Mouse (Mus musculus): ENCODE results near the gene Spem1. TPM values are rescaled to one million over a fixed set of nuclear protein-coding genes. Genes with fewer than 3 reads are reported as not detected.

The Spem1 gene
- polyA plus RNA-seq, 1 experiment from 2014 or later, result not detected

GRCm38 (mm10) chr11:69776488-69776887 is 45.5 kb downstream of the Spem1 start:
- Histone ChIP-seq H3K27me3 (no peaks in the 10 kb centered on the region), H3K9me3 (no peaks in the 10 kb centered on the region), H3K4me2 (no peak overlapping the region), H3K36me3 (peaks cover 3% of the 10 kb centered on the region; the same call in 1 of the 2 replicates), H3K4me3 (no peak overlapping the region), H3K9ac (no peak overlapping the region), H3K4me1 (peaks cover 19% of the 10 kb centered on the region), H3K27ac (no peak overlapping the region)
- ATAC-seq (ENCODE audit: borderline replicate concordance, extremely low read depth, low FRiP score, low TSS enrichment), result no peak
- WGBS, result 80% methylated on average over 20 of the region's 20 CpGs

- Histone ChIP-seq H3K9me3 (no peaks in the 10 kb centered on the region), H3K9ac (no peak overlapping the region), H3K4me3 (no peak overlapping the region), H3K4me1 (peaks cover 19% of the 10 kb centered on the region), H3K36me3 (peaks cover 3% of the 10 kb centered on the region; the same call in 1 of the 2 replicates), H3K27me3 (no peaks in the 10 kb centered on the region), H3K27ac (no peak overlapping the region), H3K4me2 (no peak overlapping the region)
- 58% methylated on average over 10 of the region's 10 CpGs for WGBS
- ATAC-seq (ENCODE audit: borderline replicate concordance, extremely low read depth, low FRiP score, low TSS enrichment), result no peak
These were observed 46.3 kb downstream of the Spem1 start for GRCm38 (mm10) chr11:69775716-69776115.

- H3K4me2 ChIP-seq, result no peak overlapping the region
- 59% methylated on average over 5 of the region's 5 CpGs for WGBS
- no peak overlapping the region for H3K27ac ChIP-seq
- no peaks in the 10 kb centered on the region for H3K9me3 ChIP-seq
- peaks cover 19% of the 10 kb centered on the region for H3K4me1 ChIP-seq
- H3K36me3 ChIP-seq, result peaks cover 3% of the 10 kb centered on the region; the same call in 1 of the 2 replicates
- H3K9ac ChIP-seq, result no peak overlapping the region
- no peak overlapping the region for H3K4me3 ChIP-seq
- no peaks in the 10 kb centered on the region for H3K27me3 ChIP-seq
- ATAC-seq (ENCODE audit: borderline replicate concordance, extremely low read depth, low FRiP score, low TSS enrichment), result no peak
These were observed 47.0 kb downstream of the Spem1 start for GRCm38 (mm10) chr11:69774961-69775360.

Other genes with a start within 250 kb of the Spem1 start
- 28.3 and 28.4 TPM in 2 replicates for gene Wrap53, start 241.9 kb downstream of the Spem1 start, polyA plus RNA-seq (2015; fragmentation: Nextera tagmentation; extraction: Ambion mirVana)
- 168 and 170 TPM in 2 replicates for gene Trp53, start 241.8 kb downstream of the Spem1 start, polyA plus RNA-seq (2015; fragmentation: Nextera tagmentation; extraction: Ambion mirVana)
- 8.4 and 10.1 TPM in 2 replicates for gene Atp1b2, start 216.2 kb downstream of the Spem1 start, polyA plus RNA-seq (2015; fragmentation: Nextera tagmentation; extraction: Ambion mirVana)
- not detected in 2 replicates for gene Shbg, start 204.3 kb downstream of the Spem1 start, polyA plus RNA-seq (2015; fragmentation: Nextera tagmentation; extraction: Ambion mirVana)
- 17.8 and 18.6 TPM in 2 replicates for gene Sat2, start 200.2 kb downstream of the Spem1 start, polyA plus RNA-seq (2015; fragmentation: Nextera tagmentation; extraction: Ambion mirVana)
- 26.7 and 27.8 TPM in 2 replicates for gene Fxr2, start 189.2 kb downstream of the Spem1 start, polyA plus RNA-seq (2015; fragmentation: Nextera tagmentation; extraction: Ambion mirVana)
- gene Sox15, start 166.9 kb downstream of the Spem1 start, polyA plus RNA-seq (2015; fragmentation: Nextera tagmentation; extraction: Ambion mirVana), result 0.24 and 0.25 TPM in 2 replicates
- gene Mpdu1, start 159.5 kb downstream of the Spem1 start, polyA plus RNA-seq (2015; fragmentation: Nextera tagmentation; extraction: Ambion mirVana), result 66.2 and 66.7 TPM in 2 replicates
- gene Cd68, start 156.0 kb downstream of the Spem1 start, polyA plus RNA-seq (2015; fragmentation: Nextera tagmentation; extraction: Ambion mirVana), result 11.5 and 11.8 TPM in 2 replicates
- gene Eif4a1, start 149.8 kb downstream of the Spem1 start, polyA plus RNA-seq (2015; fragmentation: Nextera tagmentation; extraction: Ambion mirVana), result 595 and 603 TPM in 2 replicates
- 72.5 and 81.1 TPM in 2 replicates for gene Senp3, start 140.1 kb downstream of the Spem1 start, polyA plus RNA-seq (2015; fragmentation: Nextera tagmentation; extraction: Ambion mirVana)
- gene Tnfsf13, start 136.4 kb downstream of the Spem1 start, polyA plus RNA-seq (2015; fragmentation: Nextera tagmentation; extraction: Ambion mirVana), result 1.0 and 1.1 TPM in 2 replicates
- gene Tnfsf12, start 126.3 kb downstream of the Spem1 start, polyA plus RNA-seq (2015; fragmentation: Nextera tagmentation; extraction: Ambion mirVana), result 8.3 and 8.9 TPM in 2 replicates
- 4.3 and 5.9 TPM in 2 replicates for gene Tnfsfm13, start 126.1 kb downstream of the Spem1 start, polyA plus RNA-seq (2015; fragmentation: Nextera tagmentation; extraction: Ambion mirVana)
- gene Polr2a, start 63.5 kb downstream of the Spem1 start, polyA plus RNA-seq (2015; fragmentation: Nextera tagmentation; extraction: Ambion mirVana), result 26.7 and 31.6 TPM in 2 replicates
- 0.19 and 0.26 TPM in 2 replicates for gene Slc35g3, start 60.2 kb downstream of the Spem1 start, polyA plus RNA-seq (2015; fragmentation: Nextera tagmentation; extraction: Ambion mirVana)
- gene Zbtb4, start 56.3 kb downstream of the Spem1 start, polyA plus RNA-seq (2015; fragmentation: Nextera tagmentation; extraction: Ambion mirVana), result 2.6 and 3.0 TPM in 2 replicates
- gene Chrnb1, start 26.2 kb downstream of the Spem1 start, polyA plus RNA-seq (2015; fragmentation: Nextera tagmentation; extraction: Ambion mirVana), result 15.7 and 15.8 TPM in 2 replicates
- 1.2 and 1.3 TPM in 2 replicates for gene Fgf11, start 20.3 kb downstream of the Spem1 start, polyA plus RNA-seq (2015; fragmentation: Nextera tagmentation; extraction: Ambion mirVana)
- gene Tmem102, start 16.6 kb downstream of the Spem1 start, polyA plus RNA-seq (2015; fragmentation: Nextera tagmentation; extraction: Ambion mirVana), result 6.3 and 7.3 TPM in 2 replicates
- gene Gm39566, start 6.9 kb downstream of the Spem1 start, polyA plus RNA-seq (2015; fragmentation: Nextera tagmentation; extraction: Ambion mirVana), result not detected in 2 replicates
- gene Spem2, start 3.7 kb downstream of the Spem1 start, polyA plus RNA-seq (2015; fragmentation: Nextera tagmentation; extraction: Ambion mirVana), result not detected in 2 replicates
- 5.5 and 6.5 TPM in 2 replicates for gene Nlgn2, start 15.6 kb upstream of the Spem1 start, polyA plus RNA-seq (2015; fragmentation: Nextera tagmentation; extraction: Ambion mirVana)
- 434 and 473 TPM in 2 replicates for gene Tmem256, start 16.3 kb upstream of the Spem1 start, polyA plus RNA-seq (2015; fragmentation: Nextera tagmentation; extraction: Ambion mirVana)
- gene Plscr3, start 24.2 kb upstream of the Spem1 start, polyA plus RNA-seq (2015; fragmentation: Nextera tagmentation; extraction: Ambion mirVana), result 110 and 119 TPM in 2 replicates
- 9.2 and 9.6 TPM in 2 replicates for gene Tnk1, start 36.5 kb upstream of the Spem1 start, polyA plus RNA-seq (2015; fragmentation: Nextera tagmentation; extraction: Ambion mirVana)
- not detected in 2 replicates for gene Tmem95, start 55.8 kb upstream of the Spem1 start, polyA plus RNA-seq (2015; fragmentation: Nextera tagmentation; extraction: Ambion mirVana)
- gene Kctd11, start 59.2 kb upstream of the Spem1 start, polyA plus RNA-seq (2015; fragmentation: Nextera tagmentation; extraction: Ambion mirVana), result 8.1 and 8.6 TPM in 2 replicates
- gene Acap1, start 73.4 kb upstream of the Spem1 start, polyA plus RNA-seq (2015; fragmentation: Nextera tagmentation; extraction: Ambion mirVana), result 1.4 and 5.0 TPM in 2 replicates
- gene 2810408A11Rik, start 78.8 kb upstream of the Spem1 start, polyA plus RNA-seq (2015; fragmentation: Nextera tagmentation; extraction: Ambion mirVana), result 11.9 and 13.0 TPM in 2 replicates
- gene Neurl4, start 78.9 kb upstream of the Spem1 start, polyA plus RNA-seq (2015; fragmentation: Nextera tagmentation; extraction: Ambion mirVana), result 7.1 and 8.0 TPM in 2 replicates
- gene Gps2, start 91.7 kb upstream of the Spem1 start, polyA plus RNA-seq (2015; fragmentation: Nextera tagmentation; extraction: Ambion mirVana), result 81.7 and 82.2 TPM in 2 replicates
- 1,673 and 1,693 TPM in 2 replicates for gene Eif5a, start 99.8 kb upstream of the Spem1 start, polyA plus RNA-seq (2015; fragmentation: Nextera tagmentation; extraction: Ambion mirVana)
- 2.8 and 3.0 TPM in 2 replicates for gene Ybx2, start 113.6 kb upstream of the Spem1 start, polyA plus RNA-seq (2015; fragmentation: Nextera tagmentation; extraction: Ambion mirVana)
- 18.0 and 20.6 TPM in 2 replicates for gene Slc2a4, start 126.0 kb upstream of the Spem1 start, polyA plus RNA-seq (2015; fragmentation: Nextera tagmentation; extraction: Ambion mirVana)
- gene Cldn7, start 142.6 kb upstream of the Spem1 start, polyA plus RNA-seq (2015; fragmentation: Nextera tagmentation; extraction: Ambion mirVana), result 154 and 170 TPM in 2 replicates
- 22.3 and 25.4 TPM in 2 replicates for gene Ctdnep1, start 159.0 kb upstream of the Spem1 start, polyA plus RNA-seq (2015; fragmentation: Nextera tagmentation; extraction: Ambion mirVana)
- gene Elp5, start 160.3 kb upstream of the Spem1 start, polyA plus RNA-seq (2015; fragmentation: Nextera tagmentation; extraction: Ambion mirVana), result 106 and 111 TPM in 2 replicates
- 453 and 455 TPM in 2 replicates for gene Gabarap, start 169.0 kb upstream of the Spem1 start, polyA plus RNA-seq (2015; fragmentation: Nextera tagmentation; extraction: Ambion mirVana)
- 75.0 and 78.2 TPM in 2 replicates for gene Phf23, start 173.6 kb upstream of the Spem1 start, polyA plus RNA-seq (2015; fragmentation: Nextera tagmentation; extraction: Ambion mirVana)
- gene Dvl2, start 178.4 kb upstream of the Spem1 start, polyA plus RNA-seq (2015; fragmentation: Nextera tagmentation; extraction: Ambion mirVana), result 34.7 and 40.3 TPM in 2 replicates
- gene Acadvl, start 193.2 kb upstream of the Spem1 start, polyA plus RNA-seq (2015; fragmentation: Nextera tagmentation; extraction: Ambion mirVana), result 73.9 and 81.3 TPM in 2 replicates
- 5.6 and 5.9 TPM in 2 replicates for gene Dlg4, start 194.8 kb upstream of the Spem1 start, polyA plus RNA-seq (2015; fragmentation: Nextera tagmentation; extraction: Ambion mirVana)
- 0.23 and 0.29 TPM in 2 replicates for gene Asgr1, start 231.9 kb upstream of the Spem1 start, polyA plus RNA-seq (2015; fragmentation: Nextera tagmentation; extraction: Ambion mirVana)

Data from lung, embryonic 15.5 days (tissue).